Mouse (Mus musculus) stomach, postnatal 0 days (tissue): Measurements from ENCODE around the gene Slc10a4.

ENCODE experiments used
- CTCF ChIP-seq: IDR thresholded peaks from 2 replicates; pipeline ENCODE4 v1.5.1; 2016; ENCODE audit warnings: antibody characterized with exemption, low read depth, mild to moderate bottlenecking, moderate library complexity
- EP300 ChIP-seq: optimal IDR thresholded peaks from 2 replicates; pipeline ENCODE3; 2016; ENCODE audit warnings: antibody characterized with exemption

GRCm38 (mm10) chr5:72960096-72960495 is 46.6 kb upstream of the Slc10a4 start:
- TF ChIP-seq CTCF, result peak; percentile 37
- TF ChIP-seq EP300, result no peak
